Mouse (Mus musculus) megakaryocyte, embryonic 14.5 days (primary cell): ENCODE data around the gene Bag6. TPM values are rescaled to one million over a fixed set of nuclear protein-coding genes. Genes with fewer than 3 reads are reported as not detected.

Experiments used
- H3K27me3 ChIP-seq: replicated peaks from 2 replicates; pipeline ENCODE3; 2012; ENCODE audit warnings: inconsistent platforms
- H3K36me3 ChIP-seq: replicated peaks from 2 replicates; pipeline ENCODE3; 2012; ENCODE audit warnings: low read length, inconsistent platforms, mixed read lengths
- H3K4me1 ChIP-seq: 2 replicates; pipeline ENCODE4 v1.6.1; 2012; ENCODE audit warnings: inconsistent platforms
- H3K4me3 ChIP-seq: replicated peaks from 2 replicates; pipeline ENCODE3; 2012; ENCODE audit warnings: moderate library complexity, mild to moderate bottlenecking, inconsistent platforms
- H3K9me3 ChIP-seq: 2 replicates; pipeline ENCODE4 v1.6.1; 2012; ENCODE audit warnings: inconsistent platforms
- FLI1 ChIP-seq: IDR thresholded peaks from 2 replicates; pipeline ENCODE4 v1.6.1; 2012; ENCODE audit warnings: low read length, inconsistent platforms, mixed read lengths
- GATA1 ChIP-seq: IDR thresholded peaks from 3 replicates; pipeline ENCODE4 v1.6.1; 2012; ENCODE audit warnings: mixed read lengths, low read length, inconsistent platforms, borderline replicate concordance
- polyA plus RNA-seq: library from polyadenylated mRNA; stranded (reverse); fragments of >175 nt; gene quantifications from 2 replicates; pipeline ENCODE4 v1.2.3, GENCODE M21; 2012; ENCODE audit warnings: low replicate concordance; ENCODE audit not compliant: insufficient read depth

Bag6 gene
- polyA plus RNA-seq, 1 experiment, result 613 TPM

DNA sequence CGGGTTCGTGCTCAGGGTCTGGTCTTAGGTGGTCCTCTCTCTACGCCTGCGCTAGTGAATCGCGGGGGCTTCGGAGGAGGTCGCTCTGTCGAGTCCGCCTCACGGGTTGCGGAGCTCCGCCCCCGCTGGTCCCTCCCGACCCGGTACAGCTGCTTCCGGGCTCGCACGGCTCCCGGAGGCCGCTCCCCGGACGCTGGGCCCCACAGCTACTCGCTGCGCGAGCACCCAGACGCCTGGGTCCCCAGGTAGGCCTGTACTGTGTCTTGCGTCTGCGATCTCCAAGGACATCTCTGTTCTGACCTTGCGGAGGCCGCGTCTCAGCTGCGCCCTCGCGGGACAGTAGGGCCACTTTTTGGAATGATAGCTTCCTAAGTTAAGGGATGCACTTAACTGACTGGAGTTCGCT is 8.8 kb upstream of the Bag6 start, which contains the start of gene D17H6S53E:
Gene D17H6S53E (plus strand): TSS at position 168 of the 406 bp plus-strand sequence.
- Histone ChIP-seq H3K4me1 (peaks cover 74% of the 10 kb centered on the region), H3K4me3 (peak within 1 kb of the TSS; percentile 96), H3K27me3 (no peaks in the 10 kb centered on the region), H3K36me3 (peaks cover 56% of the 10 kb centered on the region), H3K9me3 (no peaks in the 10 kb centered on the region)
- TF ChIP-seq GATA1, result no peak
- TF ChIP-seq FLI1, result no peak; the same call in 1 of the 2 replicates

DNA sequence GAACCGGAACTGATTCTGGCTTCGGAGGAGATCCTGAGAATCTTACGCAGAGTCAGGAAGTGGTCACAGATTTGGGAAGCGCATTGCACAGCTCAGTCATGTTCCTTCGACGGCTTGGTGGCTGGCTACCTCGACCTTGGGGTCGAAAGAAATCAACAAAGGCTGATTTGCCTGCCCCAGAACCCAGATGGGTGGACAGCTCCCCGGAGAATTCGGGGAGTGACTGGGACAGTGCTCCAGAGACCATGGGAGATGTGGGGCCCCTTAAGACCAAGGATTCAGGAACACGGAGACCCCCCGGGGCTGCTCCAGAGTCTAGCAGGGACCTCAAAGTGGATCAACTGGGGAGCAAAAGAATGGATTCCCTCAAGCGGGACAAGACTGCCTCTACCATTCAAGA is 8.0 kb upstream of the Bag6 start:
- no peak for TF ChIP-seq FLI1
- TF ChIP-seq GATA1, result no peak
- Histone ChIP-seq H3K4me3 (peak overlapping the region; percentile 96), H3K9me3 (no peaks in the 10 kb centered on the region), H3K36me3 (peaks cover 59% of the 10 kb centered on the region), H3K4me1 (peaks cover 76% of the 10 kb centered on the region), H3K27me3 (no peaks in the 10 kb centered on the region)

DNA sequence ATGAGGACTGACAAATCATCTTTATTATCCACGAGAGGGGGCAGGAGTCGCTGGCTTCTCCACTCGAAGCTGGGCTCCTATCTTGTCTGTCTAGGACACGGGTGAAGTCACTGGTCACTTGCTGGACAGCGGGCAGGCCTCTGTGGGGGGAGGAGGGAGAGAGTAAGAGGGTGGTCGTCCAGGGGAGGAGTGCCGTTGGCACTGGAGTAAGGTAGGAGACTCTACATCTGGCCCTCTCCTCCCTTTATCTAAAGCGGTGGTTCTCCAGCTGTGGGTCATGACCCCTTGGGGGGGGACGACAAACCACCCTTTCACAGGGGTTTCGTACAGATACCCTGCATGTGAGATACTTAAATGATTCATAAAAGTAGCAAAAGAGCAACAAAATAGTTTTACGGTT is 6.0 kb upstream of the Bag6 start:
- no peak overlapping the region for H3K4me3 ChIP-seq
- H3K27me3 ChIP-seq, result no peaks in the 10 kb centered on the region
- H3K36me3 ChIP-seq, result peaks cover 48% of the 10 kb centered on the region
- H3K9me3 ChIP-seq, result no peaks in the 10 kb centered on the region
- peaks cover 71% of the 10 kb centered on the region for H3K4me1 ChIP-seq
- TF ChIP-seq FLI1 (no peak), GATA1 (no peak)

DNA sequence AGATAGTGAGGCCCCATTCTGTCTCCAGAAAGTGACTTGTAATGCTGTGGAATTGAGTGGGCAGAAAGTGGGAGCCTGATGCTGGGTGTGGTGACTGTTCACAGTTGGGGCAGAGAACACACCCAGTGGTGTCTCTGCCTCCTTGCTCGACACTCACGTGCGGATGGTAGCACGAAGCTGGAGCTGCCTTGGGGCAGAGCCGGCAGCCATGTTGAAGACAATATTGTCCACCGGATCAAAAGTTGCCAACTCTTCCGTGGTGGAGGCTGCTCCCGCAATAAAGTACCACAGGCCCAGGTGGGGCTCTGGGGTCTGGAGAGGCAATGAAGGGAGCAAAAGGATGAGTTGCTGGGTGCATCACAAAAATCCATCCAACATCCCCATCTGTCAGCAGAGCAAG is 3.9 kb upstream of the Bag6 start:
- H3K4me3 ChIP-seq, result peak overlapping the region; percentile 53
- no peaks in the 10 kb centered on the region for H3K9me3 ChIP-seq
- H3K27me3 ChIP-seq, result no peaks in the 10 kb centered on the region
- no peak for TF ChIP-seq GATA1
- TF ChIP-seq FLI1, result no peak
- peaks cover 37% of the 10 kb centered on the region for H3K36me3 ChIP-seq
- peaks cover 56% of the 10 kb centered on the region for H3K4me1 ChIP-seq

DNA sequence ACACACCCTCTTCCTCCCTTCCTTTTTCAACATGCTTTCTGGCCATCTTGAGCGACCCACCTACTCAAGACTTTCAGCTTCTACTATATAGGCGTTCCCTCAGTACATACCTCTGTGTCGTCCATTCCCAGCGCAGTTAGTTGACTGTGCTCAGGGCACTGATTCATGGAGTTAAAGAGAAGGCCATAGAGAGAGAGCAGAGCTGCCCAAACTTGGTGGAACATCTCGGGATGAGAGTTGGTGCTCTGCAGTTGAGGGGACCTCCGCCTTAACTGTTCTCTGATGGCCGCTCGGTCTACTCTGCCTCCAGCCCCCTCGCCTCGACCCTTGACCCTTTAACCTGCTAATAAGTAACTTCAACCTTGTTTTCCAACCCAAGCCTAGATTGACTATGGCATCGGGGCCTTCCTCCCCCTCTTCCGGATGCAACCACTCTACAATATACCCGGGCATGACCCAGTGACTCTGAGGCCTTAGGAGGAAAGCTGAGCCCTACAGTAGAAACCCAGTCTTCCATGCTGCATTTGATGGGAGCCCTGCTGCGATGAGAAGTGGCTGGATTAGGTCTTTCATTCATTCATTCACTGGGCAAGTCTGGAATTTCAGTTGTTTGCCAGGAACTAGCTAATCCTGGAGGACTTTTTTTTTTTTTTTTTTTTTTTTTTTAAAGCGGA is 3.3 kb upstream of the Bag6 start, which contains the start of gene Apom:
Gene Apom (minus strand): TSS at position 551 of the 674 bp plus-strand sequence.
- Histone ChIP-seq H3K9me3 (no peaks in the 10 kb centered on the region), H3K36me3 (peaks cover 37% of the 10 kb centered on the region), H3K4me3 (peak within 1 kb of the TSS; percentile 53), H3K27me3 (no peaks in the 10 kb centered on the region), H3K4me1 (peaks cover 56% of the 10 kb centered on the region)
- TF ChIP-seq GATA1, result no peak
- TF ChIP-seq FLI1, result no peak

DNA sequence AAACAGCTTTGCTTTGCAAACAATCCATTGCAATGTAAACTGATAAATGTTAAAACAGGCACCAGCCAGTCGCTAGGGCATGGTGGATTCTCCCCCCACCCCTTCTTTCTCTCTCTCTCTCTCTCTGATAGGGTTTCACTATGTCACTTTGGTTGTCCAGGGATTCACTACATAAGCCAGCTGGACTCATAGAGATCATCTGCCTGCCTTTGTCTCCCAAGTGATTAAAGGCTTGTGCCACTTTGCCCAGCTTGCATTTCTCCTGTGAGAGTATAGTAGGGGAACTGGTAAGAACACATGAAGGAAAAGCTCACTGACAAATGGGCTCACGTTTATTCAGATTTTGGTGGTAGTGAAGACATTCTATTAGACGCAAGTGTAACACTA is 2.8 kb upstream of the Bag6 start:
- peaks cover 36% of the 10 kb centered on the region for H3K36me3 ChIP-seq
- H3K4me1 ChIP-seq, result peaks cover 56% of the 10 kb centered on the region
- no peak overlapping the region for H3K4me3 ChIP-seq
- TF ChIP-seq GATA1, result no peak
- TF ChIP-seq FLI1, result no peak
- no peaks in the 10 kb centered on the region for H3K27me3 ChIP-seq
- H3K9me3 ChIP-seq, result no peaks in the 10 kb centered on the region

DNA sequence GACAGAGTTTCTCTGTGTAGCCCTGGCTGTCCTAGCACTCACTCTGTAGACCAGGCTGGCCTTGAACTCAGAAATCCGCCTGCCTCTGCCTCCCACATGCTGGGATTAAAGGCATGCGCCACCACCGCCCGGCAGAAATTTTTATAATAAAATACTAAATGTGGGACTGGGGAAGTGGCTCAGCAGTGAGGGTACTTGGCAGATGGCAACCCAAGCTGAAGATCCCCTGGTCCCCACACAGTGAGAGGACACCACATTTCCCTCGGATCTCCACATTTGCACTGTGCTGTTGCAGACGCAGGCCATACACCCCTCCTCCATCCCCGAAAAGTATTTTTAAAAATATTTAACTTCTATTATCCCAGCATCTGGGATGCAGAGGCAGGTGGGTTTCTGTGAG is 1.5 kb upstream of the Bag6 start:
- Histone ChIP-seq H3K4me3 (no peak overlapping the region), H3K9me3 (no peaks in the 10 kb centered on the region)

DNA sequence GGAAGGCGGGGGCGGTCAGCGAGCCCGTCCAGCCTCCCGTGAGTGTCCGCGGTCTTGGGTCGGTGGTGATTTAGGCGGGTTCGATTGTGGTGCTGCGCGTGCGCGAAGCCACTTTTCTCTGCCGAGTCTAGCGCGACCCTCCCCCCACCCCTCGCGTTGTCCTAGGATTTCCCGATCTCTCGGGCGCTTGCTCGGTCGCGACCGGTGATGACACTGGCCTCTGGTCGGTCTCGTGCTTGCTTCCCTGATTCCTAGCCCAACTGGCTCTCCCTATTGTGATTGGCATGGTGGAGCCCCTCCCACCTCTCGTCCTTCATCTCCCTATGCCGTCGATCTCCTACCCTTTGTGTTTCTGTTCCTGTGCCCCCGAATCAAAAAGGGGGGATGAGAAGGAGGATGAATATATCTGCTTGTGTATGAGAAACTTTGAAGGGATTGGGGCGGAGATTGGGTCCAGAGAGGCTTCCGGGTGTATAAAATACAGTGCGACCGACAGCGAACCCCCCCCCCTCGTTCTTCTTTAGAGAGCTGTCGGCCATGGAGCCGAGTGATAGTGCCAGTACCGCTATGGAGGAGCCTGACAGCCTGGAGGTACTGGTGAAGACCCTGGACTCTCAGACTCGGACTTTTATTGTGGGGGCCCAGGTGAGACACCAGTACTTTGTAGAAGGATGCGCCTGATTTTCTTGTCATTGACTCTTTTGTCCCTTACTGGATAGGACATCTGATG is 778 bp downstream of the Bag6 start:
- Histone ChIP-seq H3K36me3 (peaks cover 41% of the 10 kb centered on the region), H3K9me3 (no peaks in the 10 kb centered on the region), H3K27me3 (no peaks in the 10 kb centered on the region), H3K4me3 (peak overlapping the region; percentile 93), H3K4me1 (peaks cover 56% of the 10 kb centered on the region)
- no peak for TF ChIP-seq GATA1
- TF ChIP-seq FLI1, result no peak

More for the DNA sequence above, 1.5 kb upstream of the Bag6 start:
- no peaks in the 10 kb centered on the region for H3K27me3 ChIP-seq
- H3K4me1 ChIP-seq, result peaks cover 58% of the 10 kb centered on the region
- no peak for TF ChIP-seq FLI1
- TF ChIP-seq GATA1, result no peak
- H3K36me3 ChIP-seq, result peaks cover 37% of the 10 kb centered on the region

DNA sequence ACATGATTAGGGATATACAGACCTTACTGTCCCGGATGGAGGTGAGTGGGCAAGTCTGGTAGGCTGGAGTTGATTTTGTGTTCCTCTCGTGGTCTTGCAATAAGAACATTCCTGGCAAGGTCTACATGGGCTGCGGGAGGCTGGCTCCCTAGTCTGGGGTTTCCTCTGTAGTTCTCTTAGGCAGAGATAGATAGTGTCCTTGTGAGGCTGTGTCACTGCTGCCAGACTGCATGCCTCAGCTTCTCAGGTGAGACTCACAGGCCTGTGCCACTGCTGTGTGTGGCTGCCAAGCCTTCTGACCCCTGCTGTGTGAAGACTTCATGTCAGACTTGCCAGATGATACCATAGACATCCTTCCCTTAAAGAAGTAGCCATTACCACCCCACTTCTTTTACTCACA is 4.3 kb downstream of the Bag6 start:
- Histone ChIP-seq H3K4me1 (peaks cover 39% of the 10 kb centered on the region), H3K9me3 (peaks cover 8% of the 10 kb centered on the region), H3K27me3 (no peaks in the 10 kb centered on the region), H3K36me3 (peaks cover 69% of the 10 kb centered on the region), H3K4me3 (no peak overlapping the region)
- no peak for TF ChIP-seq FLI1
- TF ChIP-seq GATA1, result no peak

DNA sequence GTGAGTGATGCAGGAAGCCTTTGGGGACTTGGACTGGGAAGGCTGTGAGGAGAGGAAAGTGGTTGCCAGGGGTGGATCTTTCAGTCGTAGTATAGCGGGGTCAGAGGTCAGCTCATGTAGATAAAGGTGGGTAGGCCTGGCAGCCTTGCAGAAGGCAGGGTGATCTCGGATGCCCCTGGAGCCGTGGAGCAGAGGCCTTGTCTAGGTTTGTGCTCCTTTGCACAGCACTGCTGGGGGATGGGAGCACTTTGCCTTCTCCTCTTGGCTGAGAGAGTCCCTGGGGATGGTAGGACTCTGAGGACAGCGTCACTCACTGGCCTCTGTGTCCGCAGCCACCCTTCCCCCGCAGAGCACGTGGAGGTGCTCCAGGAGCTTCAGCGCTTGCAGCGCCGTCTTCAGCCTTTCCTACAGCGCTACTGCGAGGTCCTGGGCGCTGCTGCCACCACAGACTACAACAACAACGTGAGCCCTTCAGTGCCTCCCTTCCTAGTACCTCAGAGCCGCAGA is 5.6 kb downstream of the Bag6 start:
- peaks cover 82% of the 10 kb centered on the region for H3K36me3 ChIP-seq
- peaks cover 39% of the 10 kb centered on the region for H3K4me1 ChIP-seq
- no peak overlapping the region for H3K4me3 ChIP-seq
- no peaks in the 10 kb centered on the region for H3K27me3 ChIP-seq
- TF ChIP-seq FLI1 (no peak), GATA1 (no peak)
- peaks cover 8% of the 10 kb centered on the region for H3K9me3 ChIP-seq
